Comparison of ENCODE assay signal across 7 mouse cellular contexts in genomic region chr5:122157827-122158381, GRCm38 (mm10). TPM values are rescaled to one million over a fixed set of nuclear protein-coding genes. Genes with fewer than 3 reads are reported as not detected.
DNase-seq lines count a peak whose midpoint lies in the region; ATAC-seq and TF ChIP-seq lines count a peak whose summit lies in the region.

Gene Ppp1cc, plus strand, starts transcription at chr5:122158278.

- DNase-seq in adrenal gland, postnatal 10 days = peak; percentile 97
- peak; percentile 99 for DNase-seq in embryo, embryonic 9.5 days (ENCODE audit: extremely low spot score)
- DNase-seq in kidney, adult 11 months = peak; percentile 92
- peak; percentile 85 to 90 for DNase-seq in spleen, adult 2 months (ENCODE audit: low read depth in 1 of 2, low spot score in 2 of 2)

- peaks cover 29% of the 10 kb centered on the region for H3K36me3 ChIP-seq in limb, embryonic 12.5 days
- no peaks in the 10 kb centered on the region for H3K36me3 ChIP-seq in midbrain, embryonic 15.5 days (replicated peaks)
- no peaks in the 10 kb centered on the region; the same call in 1 of the 2 replicates for H3K36me3 ChIP-seq in spleen, adult 2 months (ENCODE audit: control insufficient read depth, insufficient read depth, low read length)

- peak within 1 kb of the TSS; percentile 93 for H3K9ac ChIP-seq in limb, embryonic 12.5 days (replicated peaks)
- peak within 1 kb of the TSS; percentile 88 for H3K9ac ChIP-seq in midbrain, embryonic 15.5 days

- H3K27ac ChIP-seq in limb, embryonic 12.5 days = peak within 1 kb of the TSS; percentile 91
- H3K27ac ChIP-seq in midbrain, embryonic 15.5 days = peak within 1 kb of the TSS; percentile 89
- H3K27ac ChIP-seq in spleen, adult 2 months (ENCODE audit: insufficient read depth, low read length) = peak within 1 kb of the TSS; percentile 90

- no peaks in the 10 kb centered on the region for H3K27me3 ChIP-seq in limb, embryonic 12.5 days
- H3K27me3 ChIP-seq in midbrain, embryonic 15.5 days (replicated peaks) = no peaks in the 10 kb centered on the region
- no peaks in the 10 kb centered on the region for H3K27me3 ChIP-seq in spleen, adult 2 months (ENCODE audit: control insufficient read depth, insufficient read depth, low read length)

- H3K4me3 ChIP-seq in limb, embryonic 12.5 days (replicated peaks) = peak within 1 kb of the TSS; percentile 98
- H3K4me3 ChIP-seq in midbrain, embryonic 15.5 days = peak within 1 kb of the TSS; percentile 81
- H3K4me3 ChIP-seq in spleen, adult 2 months (ENCODE audit: extremely low read depth, insufficient read depth, insufficient read length) = peak within 1 kb of the TSS; percentile 90

- under 1% methylated on average over 53 of the region's 54 CpGs for WGBS in limb, embryonic 12.5 days
- WGBS in midbrain, embryonic 15.5 days = under 1% methylated on average over 50 of the region's 54 CpGs
- WGBS in spleen, adult 2 months = under 1% methylated on average over 32 of the region's 54 CpGs

- H3K4me1 ChIP-seq in limb, embryonic 12.5 days (replicated peaks) = peaks cover 51% of the 10 kb centered on the region
- peaks cover 47% of the 10 kb centered on the region for H3K4me1 ChIP-seq in midbrain, embryonic 15.5 days
- peaks cover 16% of the 10 kb centered on the region; the same call in 1 of the 2 replicates for H3K4me1 ChIP-seq in spleen, adult 2 months (ENCODE audit: control insufficient read depth, insufficient read depth, insufficient read length)

- TF ChIP-seq CTCF in spleen, adult 2 months (IDR thresholded peaks at IDR 0.05; ENCODE audit: extremely low read depth, insufficient read depth, insufficient read length, insufficient replicate concordance) = 0 out of 2 replicates have a peak, but pooled peaks have one; percentile 14

- TF ChIP-seq POLR2A in spleen, adult 2 months (IDR thresholded peaks at IDR 0.05; ENCODE audit: low read depth, low read length) = peak; percentile 63

- peak within 1 kb of the TSS; percentile 73 for H3K4me2 ChIP-seq in limb, embryonic 12.5 days
- H3K4me2 ChIP-seq in midbrain, embryonic 15.5 days = peak within 1 kb of the TSS; percentile 70

- ATAC-seq in granulocyte monocyte progenitor cell, adult 5-6 weeks (replicated peaks; ENCODE audit: poor library complexity, severe bottlenecking) = peak; percentile 91
- ATAC-seq in limb, embryonic 12.5 days (ENCODE audit: insufficient number of reproducible peaks, insufficient read depth, low FRiP score, low TSS enrichment, low read depth) = peak; percentile 92
- peak; percentile 94 for ATAC-seq in midbrain, embryonic 15.5 days (replicated peaks)

- no peaks in the 10 kb centered on the region for H3K9me3 ChIP-seq in limb, embryonic 12.5 days
- no peaks in the 10 kb centered on the region for H3K9me3 ChIP-seq in midbrain, embryonic 15.5 days

RNA-seq across cellular contexts. Expression of gene Ppp1cc, which starts in this region (rescaled TPM):
- total RNA-seq in adrenal gland, postnatal 10 days (2021) = 100 to 1,000 TPM; 149 to 173 TPM
- total RNA-seq in granulocyte monocyte progenitor cell, adult 5-6 weeks (2014; fragmentation: Nextera tagmentation) = 284 and 366 TPM in 2 replicates
- 247 and 254 TPM in 2 replicates for total RNA-seq in granulocyte monocyte progenitor cell, adult 5-6 weeks (2017)
- polyA plus RNA-seq in limb, embryonic 12.5 days (2016; fragmentation: Nextera tagmentation; extraction: Ambion mirVana) = 300 and 320 TPM in 2 replicates
- polyA plus RNA-seq in midbrain, embryonic 15.5 days (2015; fragmentation: Nextera tagmentation; extraction: Ambion mirVana) = 216 and 237 TPM in 2 replicates
- polyA plus RNA-seq in spleen, adult 2 months (2012; rRNA removed) = 73.9 and 90.0 TPM in 2 replicates

Comparison
In these comparisons a context has a peak if more than half of its experiments do, and no peak if none do; other contexts are left out.
1. Peak in every context shown above with its lines: DNase-seq, ATAC-seq, H3K4me3 ChIP-seq and H3K27ac ChIP-seq.